Mouse (Mus musculus) liver (tissue): Measurements from ENCODE around the gene Ankfn1.

Experiments used
- DNase-seq: peaks from one replicate; pipeline ENCODE4 v3.0.0-alpha.2; 2020; ENCODE audit warnings: mixed read lengths

Ankfn1 gene

GRCm38 (mm10) chr11:89673916-89674507 is 103.4 kb downstream of the Ankfn1 start:
- DNase-seq = no peak

DNA sequence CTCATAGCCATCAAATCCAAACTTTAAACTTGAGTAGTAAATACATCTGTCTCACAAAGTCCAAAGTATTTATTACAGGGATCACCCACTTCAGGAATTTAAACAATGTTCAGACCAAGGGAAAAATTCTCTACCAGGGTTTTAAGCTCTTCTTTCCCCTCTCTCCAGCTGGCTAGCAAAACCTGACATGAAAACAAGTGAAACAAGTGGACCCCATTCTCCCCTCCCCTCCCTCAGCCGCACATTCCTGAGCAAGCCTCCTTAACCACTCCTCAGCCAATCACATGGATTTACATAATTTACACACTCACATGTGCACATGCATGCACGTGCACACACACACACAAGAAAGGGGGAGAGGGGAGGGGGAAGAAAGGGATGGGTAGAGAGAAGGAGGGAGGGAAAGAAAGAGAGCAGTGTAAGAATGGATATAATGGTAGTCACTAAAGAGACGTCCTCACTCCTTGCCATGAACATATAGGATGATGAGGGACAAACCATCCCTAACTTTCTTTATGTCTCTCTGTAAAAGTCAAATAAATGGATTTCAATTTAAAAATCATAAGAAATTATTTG is 104.9 kb downstream of the Ankfn1 start:
- DNase-seq = no peak

DNA sequence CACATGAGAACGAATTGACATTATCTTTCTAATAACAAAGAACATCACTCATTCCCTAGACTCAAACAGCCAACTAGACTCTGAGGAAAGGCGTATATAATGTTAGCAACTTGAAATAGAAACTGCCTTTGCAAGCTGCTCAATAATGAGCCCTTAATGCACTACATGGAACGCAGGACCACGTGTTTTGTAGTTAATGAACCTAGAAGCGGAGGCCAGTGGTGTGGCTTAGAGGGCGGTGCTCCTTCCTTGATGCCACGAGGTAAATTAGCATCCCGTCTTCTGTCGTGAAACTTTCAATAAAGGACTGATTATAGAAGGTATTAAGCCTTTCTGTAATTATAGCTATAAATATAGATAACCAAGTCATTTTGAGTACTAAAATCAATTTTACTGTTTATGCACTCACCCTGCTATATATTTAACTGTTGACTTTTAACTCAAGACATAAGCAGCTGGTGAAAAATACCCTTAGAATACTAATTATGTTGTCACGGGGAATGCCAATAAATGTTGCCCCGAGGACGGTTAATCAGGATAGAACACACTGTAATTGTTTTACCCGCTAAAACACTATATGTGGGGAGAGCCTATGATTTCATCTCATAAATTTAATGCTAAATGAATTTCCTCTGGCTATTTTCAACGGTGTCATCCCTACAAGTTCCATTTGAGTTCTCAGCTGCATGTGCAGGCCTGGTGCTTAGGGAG is 112.1 kb downstream of the Ankfn1 start:
- no peak for DNase-seq

DNA sequence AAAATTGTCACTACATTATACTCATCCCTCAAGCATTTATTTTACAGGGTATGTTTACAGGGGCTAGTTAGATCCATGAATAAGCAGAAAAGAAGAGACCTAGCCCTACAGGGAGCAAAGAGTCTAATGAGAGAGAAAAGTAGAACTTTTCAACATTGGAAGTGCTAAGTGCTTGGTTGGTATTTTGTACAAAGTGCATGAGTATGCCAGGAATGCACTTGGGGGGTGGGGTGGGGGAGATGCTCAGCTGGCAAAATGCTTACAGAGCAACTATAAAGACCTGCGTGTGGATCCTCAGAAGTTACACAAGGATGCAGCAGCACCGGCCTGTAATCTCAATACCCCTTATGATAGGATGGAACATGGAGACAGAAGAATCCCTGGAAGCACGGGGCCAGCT is 118.4 kb downstream of the Ankfn1 start:
- DNase-seq = no peak

DNA sequence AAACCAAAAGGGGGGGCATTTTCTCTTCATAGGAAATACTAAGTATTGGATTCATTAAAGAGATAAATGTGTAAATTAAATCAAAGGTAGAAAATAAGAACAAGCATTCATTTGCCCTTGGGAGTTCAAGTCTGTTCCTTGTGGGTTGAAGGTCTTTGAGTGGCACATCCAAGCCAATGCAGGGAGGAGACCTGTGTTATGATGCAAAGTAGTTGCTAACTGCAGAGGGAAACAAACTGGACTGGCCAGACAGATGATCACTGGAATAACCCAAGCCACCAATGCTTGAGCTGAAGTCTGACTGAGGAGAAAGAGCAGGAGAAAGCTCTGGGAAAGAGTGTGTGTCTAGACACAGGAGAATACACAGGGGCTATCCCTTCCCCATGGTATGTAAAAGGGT is 120.9 kb downstream of the Ankfn1 start:
- no peak for DNase-seq

DNA sequence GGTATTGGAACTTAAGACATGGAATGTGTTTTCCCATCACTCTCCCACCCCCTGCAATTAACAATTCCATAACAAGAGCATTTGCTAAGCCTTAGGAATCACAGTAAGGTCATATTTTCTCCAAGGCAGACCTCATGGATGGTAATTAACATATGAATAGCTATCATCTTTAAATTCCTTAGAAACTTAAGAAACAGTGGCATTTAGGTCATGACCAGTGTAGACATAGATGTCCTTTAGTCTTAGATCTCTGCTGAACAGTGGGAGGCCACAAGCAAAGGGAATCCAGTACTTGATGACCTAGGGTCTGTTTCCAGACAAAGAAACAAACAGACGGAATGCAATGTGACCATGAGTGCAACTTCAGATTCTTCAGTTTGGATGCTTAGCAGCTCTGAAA is 141.7 kb downstream of the Ankfn1 start:
- no peak for DNase-seq

- no peak for DNase-seq
Observed at GRCm38 (mm10) chr11:89631315-89631714, 146.1 kb downstream of the Ankfn1 start.

DNA sequence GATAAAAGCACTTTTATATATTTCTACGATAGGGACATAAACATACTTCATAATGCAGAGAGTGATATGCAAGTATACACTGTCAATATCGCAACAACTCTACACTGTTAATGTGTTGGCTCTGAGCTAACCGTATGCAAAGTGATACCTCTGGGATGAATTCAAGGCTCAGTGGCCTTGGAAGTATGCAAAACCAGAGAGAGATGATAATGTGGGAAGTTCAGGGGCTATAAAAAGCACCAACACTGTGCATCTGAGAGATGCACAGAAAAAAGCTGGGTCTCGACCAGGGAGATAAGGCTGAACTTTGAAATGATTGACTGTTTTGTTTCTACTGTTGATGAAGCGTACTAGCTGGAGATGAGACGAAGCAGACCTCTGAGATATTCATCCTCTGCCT is 148.9 kb downstream of the Ankfn1 start:
- DNase-seq = no peak

DNA sequence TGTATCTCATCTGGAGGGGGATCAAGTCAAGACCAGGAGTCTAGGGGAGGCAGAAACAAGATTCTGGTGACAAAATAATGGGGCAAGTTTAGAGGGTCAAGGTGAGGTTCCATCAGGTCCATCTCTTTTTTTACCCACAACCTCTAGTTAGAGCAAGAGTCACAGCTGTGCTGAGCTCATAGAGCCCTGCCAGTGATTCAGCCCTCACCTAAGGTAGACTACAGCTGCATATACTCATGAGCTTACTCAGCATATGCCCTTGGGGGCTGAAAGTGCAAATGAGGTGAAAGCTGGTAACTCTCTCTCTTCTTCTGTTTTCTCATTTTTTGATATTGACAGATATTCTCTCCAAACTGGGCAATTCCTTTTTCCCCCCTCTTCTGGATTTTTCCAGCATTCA is 150.2 kb downstream of the Ankfn1 start:
- DNase-seq = no peak

DNA sequence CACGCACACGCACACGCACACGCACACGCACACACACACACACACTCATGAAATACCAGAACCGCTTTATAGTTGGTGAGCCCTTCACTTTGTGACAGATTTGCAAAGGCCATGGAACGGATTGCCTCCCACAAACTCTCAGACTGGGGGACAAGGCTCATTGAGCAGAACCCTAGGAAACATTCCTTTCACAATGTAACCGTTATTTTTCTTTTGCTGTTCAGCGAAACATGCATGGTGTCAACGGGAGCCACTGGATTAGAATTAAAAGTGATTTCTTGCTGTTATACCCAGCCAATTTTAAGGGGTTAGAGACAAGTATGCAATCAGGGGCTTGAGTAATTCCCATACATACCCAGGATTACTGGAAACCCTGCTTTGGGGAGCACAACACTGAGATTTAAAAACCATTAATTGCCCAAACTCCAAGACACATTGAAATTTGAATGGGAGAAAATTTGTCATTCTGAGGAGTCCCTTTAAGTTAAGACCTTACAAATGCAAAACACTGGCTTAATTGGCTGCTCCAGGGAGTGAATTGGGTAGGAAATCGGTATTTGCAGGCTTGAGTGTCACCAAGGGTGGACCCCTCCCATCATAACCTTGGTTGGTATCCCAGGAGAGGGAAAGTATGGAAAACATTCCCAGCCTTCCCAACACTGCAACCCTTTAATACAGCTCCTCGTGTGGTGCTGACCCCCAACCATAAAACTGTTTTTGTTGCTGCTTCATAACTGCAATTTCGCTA is 153.6 kb downstream of the Ankfn1 start:
- DNase-seq = no peak

DNA sequence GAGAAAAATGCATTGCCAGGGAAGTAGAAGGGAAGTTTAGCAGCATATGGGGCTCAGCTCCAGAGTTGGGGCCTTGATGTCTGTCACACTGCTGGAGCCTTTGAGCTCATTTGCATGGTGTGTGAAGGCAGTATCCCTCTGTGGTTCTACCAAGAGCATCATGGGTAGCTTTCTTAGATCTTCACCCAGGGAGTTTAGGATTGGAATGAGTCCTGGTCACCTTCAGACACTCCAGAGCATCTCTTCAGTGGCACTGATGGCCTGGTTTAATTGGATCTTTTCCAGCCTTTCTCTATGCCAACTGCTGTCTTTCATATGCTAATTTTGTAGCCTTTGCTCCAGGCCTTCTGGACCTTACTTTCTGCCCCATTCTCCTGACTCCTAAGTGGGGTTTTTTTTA is 157.5 kb downstream of the Ankfn1 start:
- DNase-seq = no peak

GRCm38 (mm10) chr11:89615806-89616205 is 161.6 kb downstream of the Ankfn1 start:
- no peak for DNase-seq

DNA sequence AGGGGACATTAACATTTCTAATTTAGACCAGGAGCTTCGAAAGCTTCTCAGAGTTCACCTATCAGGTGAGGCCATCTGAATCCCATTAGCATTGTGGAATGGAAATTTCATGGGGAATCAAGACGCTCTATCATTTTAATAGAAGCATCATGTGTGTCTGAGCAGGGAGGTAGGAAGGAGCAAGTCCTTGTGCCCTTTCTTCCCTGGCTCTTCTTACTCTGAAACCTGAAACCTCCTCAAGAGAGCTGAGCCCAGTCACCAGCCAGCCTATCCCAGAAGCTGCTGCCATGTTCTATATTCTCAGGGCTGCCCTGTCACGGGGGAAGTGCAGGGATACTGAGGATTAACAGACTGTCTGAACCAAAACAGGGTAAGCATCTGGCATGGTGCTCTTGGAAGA is 165.9 kb downstream of the Ankfn1 start:
- DNase-seq = no peak

DNA sequence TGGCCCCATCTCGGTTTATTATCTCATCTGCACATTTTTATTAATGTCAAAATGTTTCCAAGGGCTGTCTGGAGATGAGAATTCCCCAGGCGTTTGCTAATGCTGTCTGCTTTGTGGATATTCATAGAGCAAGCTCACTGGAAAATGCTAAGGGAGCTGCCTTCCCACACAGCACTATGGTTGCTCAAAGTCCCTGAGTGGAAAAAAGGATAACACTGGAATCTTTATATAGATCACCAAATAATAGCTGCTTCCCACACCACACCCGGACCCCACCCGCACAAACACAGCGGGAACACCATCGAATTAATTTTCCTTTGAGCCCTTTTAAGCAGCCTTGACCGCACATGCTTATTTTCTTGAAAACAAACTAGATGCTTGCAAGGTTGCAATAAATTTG is 169.4 kb downstream of the Ankfn1 start:
- DNase-seq = no peak

- no peak for DNase-seq
Observed at GRCm38 (mm10) chr11:89607270-89607669, 170.2 kb downstream of the Ankfn1 start.

DNA sequence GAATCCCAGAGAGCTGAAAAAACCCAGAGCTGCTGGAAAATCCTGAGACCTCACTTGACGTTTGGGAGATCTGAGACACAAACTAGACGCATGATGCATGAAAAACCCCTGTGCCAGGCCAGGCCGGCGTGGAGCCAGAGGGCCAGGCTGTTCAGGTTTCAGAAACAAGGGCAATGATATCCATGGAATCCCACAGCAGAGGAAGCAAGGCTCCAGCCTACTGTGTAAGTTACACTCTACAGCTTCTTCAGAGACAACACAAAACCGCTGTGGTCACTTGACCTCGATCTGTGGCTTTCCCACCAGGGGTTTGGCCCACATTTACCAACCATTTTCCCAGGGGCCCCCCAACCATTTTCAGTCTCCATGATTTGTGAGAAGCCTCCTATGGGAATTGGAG is 171.1 kb downstream of the Ankfn1 start:
- DNase-seq = no peak

GRCm38 (mm10) chr11:89602966-89603365 is 174.5 kb downstream of the Ankfn1 start:
- DNase-seq = no peak

DNA sequence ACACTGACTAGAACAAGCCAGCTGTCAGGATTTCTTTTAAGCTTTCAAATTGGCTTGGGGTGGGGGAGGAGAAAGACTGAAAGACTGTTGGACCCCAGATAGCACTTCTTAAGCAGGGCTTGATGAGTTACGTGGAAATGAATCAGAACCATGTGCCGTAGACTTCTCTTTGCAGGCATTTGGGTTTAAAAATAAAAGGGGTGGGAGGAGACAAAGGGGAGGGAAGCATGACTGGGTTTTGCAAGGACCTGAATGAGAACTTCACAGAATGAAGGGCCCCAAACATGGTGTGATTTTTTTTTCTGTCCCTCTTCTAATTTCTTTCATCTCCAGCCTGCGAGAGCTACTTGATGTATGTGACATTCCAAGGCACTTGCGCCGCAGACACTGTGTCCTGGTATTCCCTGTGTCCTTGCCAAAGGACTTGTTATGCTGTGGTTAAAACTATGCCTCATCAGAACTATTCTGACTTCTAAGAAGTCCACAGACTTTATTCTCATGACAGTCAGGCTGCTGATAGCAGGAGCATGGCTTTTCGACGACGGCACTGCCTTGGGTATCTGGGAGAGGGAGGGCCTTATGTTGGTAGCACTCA is 176.4 kb downstream of the Ankfn1 start:
- DNase-seq = no peak

DNA sequence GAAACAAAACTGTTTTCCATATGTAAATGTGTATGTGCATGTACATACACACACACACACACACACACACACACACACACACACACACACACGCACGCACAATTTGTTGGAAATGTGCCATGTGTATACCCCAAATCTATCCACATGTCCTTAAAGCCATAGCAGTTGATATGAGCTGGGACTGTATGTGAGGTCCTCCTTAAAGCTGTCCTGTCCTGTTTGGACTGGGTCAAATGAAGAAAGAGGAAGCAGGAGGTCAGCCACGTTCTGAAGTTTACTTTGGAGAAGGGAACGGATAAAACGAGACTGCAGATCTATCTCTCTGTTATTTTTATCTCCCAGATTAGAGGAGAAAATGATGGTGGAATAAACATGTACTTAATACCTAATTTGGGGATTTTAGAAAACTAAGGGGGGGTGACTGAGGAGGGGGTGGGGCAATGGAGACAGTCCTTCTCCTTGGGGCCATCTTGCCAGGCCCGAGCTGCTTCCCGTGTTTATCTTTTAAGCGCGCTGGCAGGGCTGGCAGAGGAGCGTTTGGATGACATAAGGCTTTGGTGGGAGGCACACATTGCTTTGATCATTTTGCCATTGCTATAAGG is 187.1 kb downstream of the Ankfn1 start:
- DNase-seq = no peak

- no peak for DNase-seq
Observed at GRCm38 (mm10) chr11:89586341-89586740, 191.1 kb downstream of the Ankfn1 start.

- no peak for DNase-seq
Observed at GRCm38 (mm10) chr11:89579826-89580225, 197.6 kb downstream of the Ankfn1 start.

- no peak for DNase-seq
Observed at GRCm38 (mm10) chr11:89579111-89579510, 198.3 kb downstream of the Ankfn1 start.

DNA sequence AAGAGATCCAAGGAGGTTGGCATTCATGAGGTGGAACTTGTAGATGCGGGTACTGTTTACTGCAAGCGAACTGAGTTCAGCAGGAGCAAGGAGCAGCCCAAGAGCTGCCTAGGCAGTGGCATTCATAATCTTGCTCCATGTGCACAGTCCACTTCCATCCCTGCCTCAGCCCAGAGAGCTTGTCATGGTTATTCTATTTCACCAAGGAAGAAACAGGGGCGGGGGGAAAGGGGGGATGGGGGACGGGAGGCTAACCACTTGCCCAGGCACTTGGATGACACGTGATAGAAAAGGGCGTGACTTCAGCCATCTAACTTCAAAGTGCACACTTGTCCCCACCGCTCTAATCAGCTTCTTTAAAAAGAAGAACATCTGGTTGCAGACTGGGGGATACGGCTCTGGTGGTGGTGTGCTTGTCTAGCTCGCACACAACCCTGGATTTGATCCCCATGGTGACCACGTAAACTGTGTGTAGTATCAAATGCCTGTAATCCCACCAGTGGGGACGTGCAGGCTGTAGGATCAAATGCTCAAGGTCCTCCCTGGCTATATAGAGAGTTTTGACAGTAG is 203.1 kb downstream of the Ankfn1 start:
- DNase-seq = no peak
